ENCODE assay signal across 9 mouse cellular contexts in genomic region chr5:113165481-113165880, GRCm38 (mm10). TPM values are rescaled to one million over a fixed set of nuclear protein-coding genes. Genes with fewer than 3 reads are reported as not detected.
DNase-seq lines count a peak whose midpoint lies in the region.
"Had no signal": no experiment of that assay in that cellular context is flagged by ENCODE, and none has a peak within 500 bp of the region (broad histone marks: within the 10 kb centered on the region; RNA-seq: fewer than 3 reads in every experiment).

No protein-coding gene starts in this region.

- H3K27ac ChIP-seq in heart, embryonic 10.5 days = peak overlapping the region; percentile 52

- H3K4me1 ChIP-seq in heart, embryonic 10.5 days = peaks cover 62% of the 10 kb centered on the region

- 0 out of 2 replicates have a peak, but pooled peaks cover 2% of the 10 kb centered on the region for H3K36me3 ChIP-seq in heart, embryonic 10.5 days
- no peaks in the 10 kb centered on the region for H3K36me3 ChIP-seq in splenic B cell, adult 2 months (ENCODE audit: control insufficient read depth, insufficient read depth, low read length, poor library complexity, severe bottlenecking)

- no peak for DNase-seq in heart, embryonic 10.5 days (ENCODE audit: low spot score)
- no peak for DNase-seq in heart, postnatal 25 days (ENCODE audit: low spot score)
- peak; percentile 30 for DNase-seq in thymus, postnatal 0 days (ENCODE audit: low spot score)
- no peak for DNase-seq in thymus, postnatal 25 days
- peak; percentile 81 for DNase-seq in layer of hippocampus, adult 9-11 months
- peak; percentile 36 for DNase-seq in splenic B cell, adult 2 months (ENCODE audit: low read depth, low spot score)
- no peak for DNase-seq in left cerebral cortex, adult 11 months (ENCODE audit: low spot score)
- DNase-seq in Muller cell, postnatal 12 days (ENCODE audit: inconsistent ontology term) = no peak

- intact Hi-C loops in heart, postnatal 25 days (cut with DNase I) = no loop called here

- H3K9me3 ChIP-seq in heart, embryonic 10.5 days = no peaks in the 10 kb centered on the region

- H3K27me3 ChIP-seq in heart, embryonic 10.5 days (ENCODE audit: insufficient read depth, poor library complexity, severe bottlenecking) = no peaks in the 10 kb centered on the region
- no peaks in the 10 kb centered on the region; the same call in 1 of the 2 replicates for H3K27me3 ChIP-seq in splenic B cell, adult 2 months (ENCODE audit: control insufficient read depth, insufficient read depth, low read length, poor library complexity, severe bottlenecking)

- 35% methylated on average over 11 of the region's 11 CpGs for WGBS in heart, embryonic 10.5 days

- peak overlapping the region; percentile 36 for H3K4me3 ChIP-seq in heart, embryonic 10.5 days

RNA-seq across cellular contexts. Expression of gene 2900026A02Rik, which starts 55.6 kb away (rescaled TPM):
- polyA plus RNA-seq in heart, embryonic 10.5 days (2016; fragmentation: Nextera tagmentation; extraction: Ambion mirVana) = 10.2 and 14.7 TPM in 2 replicates
- total RNA-seq in heart, postnatal 25 days (2021) = 10 to 100 TPM; 21.3 to 26.1 TPM
- polyA plus RNA-seq in thymus, postnatal 0 days (2015; fragmentation: Nextera tagmentation; extraction: Ambion mirVana) = 3.8 and 3.9 TPM in 2 replicates
- total RNA-seq: MEL had no signal

Comparison
In these comparisons a context has a peak if more than half of its experiments do, and no peak if none do; other contexts are left out.
1. DNase-seq: peak in thymus, postnatal 0 days (single experiment), layer of hippocampus, adult 9-11 months (single experiment) and splenic B cell, adult 2 months (single experiment); none in heart, embryonic 10.5 days (single experiment), heart, postnatal 25 days (single experiment), thymus, postnatal 25 days (single experiment), left cerebral cortex, adult 11 months (single experiment) and Muller cell, postnatal 12 days (single experiment).